In genomic region chr10:39096981-39097380, GRCm38 (mm10) we compare ENCODE assay signal across 10 mouse cellular contexts. TPM values are rescaled to one million over a fixed set of nuclear protein-coding genes. Genes with fewer than 3 reads are reported as not detected.
DNase-seq lines count a peak whose midpoint lies in the region; ATAC-seq and TF ChIP-seq lines count a peak whose summit lies in the region.
"Had no signal": no experiment of that assay in that cellular context is flagged by ENCODE, and none has a peak within 500 bp of the region (broad histone marks: within the 10 kb centered on the region; RNA-seq: fewer than 3 reads in every experiment).

No protein-coding gene starts in this region.

- 86% methylated on average over 9 of the region's 9 CpGs for WGBS in spleen, adult 2 months

- H3K36me3 ChIP-seq in spleen, adult 2 months (ENCODE audit: control insufficient read depth, insufficient read depth, low read length): no peaks in the 10 kb centered on the region
- H3K36me3 ChIP-seq: hindbrain, embryonic 15.5 days; midbrain, embryonic 12.5 days had no signal

- H3K4me3 ChIP-seq in spleen, adult 2 months (ENCODE audit: extremely low read depth, insufficient read depth, insufficient read length): no peak overlapping the region
- H3K4me3 ChIP-seq in bone marrow macrophage, adult 2 months (ENCODE audit: insufficient read depth, low read length): no peak overlapping the region
- H3K4me3 ChIP-seq: hindbrain, embryonic 15.5 days; midbrain, embryonic 12.5 days had no signal

- no peaks in the 10 kb centered on the region for H3K27me3 ChIP-seq in spleen, adult 2 months (ENCODE audit: control insufficient read depth, insufficient read depth, low read length)
- H3K27me3 ChIP-seq: hindbrain, embryonic 15.5 days; midbrain, embryonic 12.5 days had no signal

- TF ChIP-seq CTCF in spleen, adult 2 months (IDR thresholded peaks at IDR 0.05; ENCODE audit: extremely low read depth, insufficient read depth, insufficient read length, insufficient replicate concordance): 0 out of 2 replicates have a peak, but pooled peaks have one; percentile 1
- peak; percentile 42; the same call in 1 of the 2 replicates for TF ChIP-seq CTCF in bone marrow macrophage, adult 2 months (IDR thresholded peaks at IDR 0.05; ENCODE audit: low read depth, low read length)

- no peak for ATAC-seq in erythroblast, adult 5-6 weeks (replicated peaks; ENCODE audit: low FRiP score, poor library complexity, severe bottlenecking)

- no peak for TF ChIP-seq POLR2A in spleen, adult 2 months (IDR thresholded peaks at IDR 0.05; ENCODE audit: low read depth, low read length)
- no peak for TF ChIP-seq POLR2A in bone marrow macrophage, adult 2 months (IDR thresholded peaks at IDR 0.05; ENCODE audit: borderline replicate concordance, low read depth, low read length)

- no peaks in the 10 kb centered on the region for H3K4me1 ChIP-seq in spleen, adult 2 months (ENCODE audit: control insufficient read depth, insufficient read depth, insufficient read length)
- no peaks in the 10 kb centered on the region for H3K4me1 ChIP-seq in bone marrow macrophage, adult 2 months (ENCODE audit: control insufficient read depth, insufficient read depth, low read length)
- H3K4me1 ChIP-seq: hindbrain, embryonic 15.5 days; midbrain, embryonic 12.5 days had no signal

- peak; percentile 79 for DNase-seq in heart, adult 11 months
- DNase-seq in heart, adult 9 months (ENCODE audit: low spot score in 2 of 2): no peak
- no peak for DNase-seq in spleen, adult 2 months (ENCODE audit: low read depth in 1 of 2, low spot score in 2 of 2)
- no peak for DNase-seq in spleen, postnatal 4 days (ENCODE audit: low spot score in 2 of 2)
- DNase-seq in kidney, postnatal 4 days: peak; percentile 65 to 70
- no peak for DNase-seq in neural tube, embryonic 10.5 days (ENCODE audit: extremely low spot score, low spot score)

- no peak overlapping the region for H3K27ac ChIP-seq in spleen, adult 2 months (ENCODE audit: insufficient read depth, low read length)
- no peak overlapping the region for H3K27ac ChIP-seq in bone marrow macrophage, adult 2 months (ENCODE audit: insufficient read depth, low read depth, low read length)
- H3K27ac ChIP-seq: hindbrain, embryonic 15.5 days; midbrain, embryonic 12.5 days had no signal

RNA-seq across cellular contexts. Expression of gene Fam229b, which starts 36.7 kb away (rescaled TPM):
- polyA plus RNA-seq in spleen, adult 2 months (2012; rRNA removed): 0.33 and 0.36 TPM in 2 replicates
- 2.9 and 5.6 TPM in 2 replicates for polyA plus RNA-seq in bone marrow macrophage, adult 2 months (2012; ENCODE audit: insufficient read depth, insufficient read length, missing spikeins)
- not detected in 2 replicates for total RNA-seq in erythroblast, adult 5-6 weeks (2015; ENCODE audit: low replicate concordance)
- total RNA-seq in erythroblast, adult 5-6 weeks (2017; ENCODE audit: low replicate concordance): not detected in 2 replicates

RNA-seq across cellular contexts. Expression of gene Tube1, which starts 36.8 kb away (rescaled TPM):
- 1.5 and 3.4 TPM in 2 replicates for polyA plus RNA-seq in spleen, adult 2 months (2012; rRNA removed)
- 3.8 and 9.5 TPM in 2 replicates for polyA plus RNA-seq in bone marrow macrophage, adult 2 months (2012; ENCODE audit: insufficient read depth, insufficient read length, missing spikeins)
- total RNA-seq in erythroblast, adult 5-6 weeks (2015; ENCODE audit: low replicate concordance): 4.4 and 5.2 TPM in 2 replicates
- total RNA-seq in erythroblast, adult 5-6 weeks (2017; ENCODE audit: low replicate concordance): 3.1 and 3.6 TPM in 2 replicates

Comparison
In these comparisons a context has a peak if more than half of its experiments do, and no peak if none do; other contexts are left out.
1. DNase-seq: peak in heart, adult 11 months (single experiment) and kidney, postnatal 4 days (2 of 2); none in heart, adult 9 months (0 of 2), spleen, adult 2 months (0 of 2), spleen, postnatal 4 days (0 of 2) and neural tube, embryonic 10.5 days (single experiment).